Mouse (Mus musculus) thymus, adult 2 months (tissue): ENCODE data around the gene Zfp931. TPM values are rescaled to one million over a fixed set of nuclear protein-coding genes. Genes with fewer than 3 reads are reported as not detected.
"Not testable (repeated sequence)": the region's sequence is repeated elsewhere in the genome, so short reads cannot be mapped to it uniquely, and the experiment has no call there.

ENCODE experiments used
- DNase-seq: peaks from one replicate; pipeline ENCODE4 v3.0.0; 2021
- H3K27ac ChIP-seq: fragments of 200-500 bp; 2 replicates; pipeline ENCODE4 v1.5.1; 2012; ENCODE audit warnings: low read length, control low read depth; ENCODE audit not compliant: control insufficient read depth, insufficient read depth
- H3K27me3 ChIP-seq: fragments of 200-500 bp; 2 replicates; pipeline ENCODE4 v1.6.1; 2012; ENCODE audit warnings: mild to moderate bottlenecking, low read length, moderate library complexity, mixed read lengths; ENCODE audit not compliant: control insufficient read depth, insufficient read depth
- H3K36me3 ChIP-seq: fragments of 200-500 bp; 2 replicates; pipeline ENCODE4 v1.6.1; 2012; ENCODE audit warnings: mild to moderate bottlenecking, low read length, moderate library complexity; ENCODE audit not compliant: control insufficient read depth, insufficient read depth
- H3K4me1 ChIP-seq: fragments of 200-500 bp; replicated peaks from 2 replicates; pipeline ENCODE4 v1.6.1; 2012; ENCODE audit warnings: low read length; ENCODE audit not compliant: control insufficient read depth, insufficient read depth
- H3K4me3 ChIP-seq: fragments of 200-500 bp; 2 replicates; pipeline ENCODE4 v1.5.1; 2012; ENCODE audit warnings: mild to moderate bottlenecking, low read length, control low read depth, moderate library complexity; ENCODE audit not compliant: control insufficient read depth, insufficient read depth
- CTCF ChIP-seq: fragments of 200-500 bp; IDR thresholded peaks from 2 replicates; pipeline ENCODE4 v1.5.1; 2012; ENCODE audit warnings: mild to moderate bottlenecking, control low read depth, low read length, moderate library complexity, borderline replicate concordance; ENCODE audit not compliant: control insufficient read depth, poor library complexity, insufficient read depth; ENCODE audit errors: extremely low read depth
- POLR2A ChIP-seq: fragments of 200-500 bp; IDR thresholded peaks from 2 replicates; pipeline ENCODE4 v1.6.1; 2012; ENCODE audit warnings: mild to moderate bottlenecking, low read length, control low read depth, moderate library complexity; ENCODE audit not compliant: control insufficient read depth, poor library complexity, insufficient read depth; ENCODE audit errors: extremely low read depth
- WGBS: fragments of 180-500 bp; shearing (Covaris S2); methylation state at CpG from one replicate; pipeline ENCODE4 v1.1.7; 2018; 5-methylcytosine and 5-hydroxymethylcytosine counted together
- polyA plus RNA-seq: library from polyadenylated mRNA; depleted of rRNA; stranded (reverse); fragments of >200 nt; gene quantifications from 2 replicates; pipeline ENCODE4 v1.2.3, GENCODE M21; 2012; rRNA removed

Gene Zfp931
- polyA plus RNA-seq, 1 experiment: 1.9 TPM

- 19% methylated on average over 2 of the region's 2 CpGs for WGBS
- Histone ChIP-seq H3K36me3 (no peaks in the 10 kb centered on the region), H3K27me3 (no peaks in the 10 kb centered on the region), H3K4me3 (no peak overlapping the region), H3K4me1 (no peaks in the 10 kb centered on the region), H3K27ac (no peak overlapping the region)
- TF ChIP-seq CTCF: no peak
- TF ChIP-seq POLR2A: no peak
- DNase-seq: peak; percentile 61
These were observed 19.7 kb upstream of the Zfp931 start for GRCm38 (mm10) chr2:178098021-178098420.

- no peaks in the 10 kb centered on the region for H3K27me3 ChIP-seq
- DNase-seq: no peak
- no peak overlapping the region for H3K27ac ChIP-seq
- H3K4me3 ChIP-seq: no peak overlapping the region
- H3K4me1 ChIP-seq: no peaks in the 10 kb centered on the region
- TF ChIP-seq POLR2A: no peak
- no peak for TF ChIP-seq CTCF
- H3K36me3 ChIP-seq: no peaks in the 10 kb centered on the region
These were observed 11.3 kb upstream of the Zfp931 start for GRCm38 (mm10) chr2:178089586-178089985.

- no peaks in the 10 kb centered on the region for H3K36me3 ChIP-seq
- no peak for TF ChIP-seq CTCF
- TF ChIP-seq POLR2A: no peak
- H3K27me3 ChIP-seq: no peaks in the 10 kb centered on the region
- peak; percentile 67 for DNase-seq
- no peaks in the 10 kb centered on the region for H3K4me1 ChIP-seq
- no peak overlapping the region for H3K27ac ChIP-seq
- H3K4me3 ChIP-seq: no peak overlapping the region
- 0% methylated on average over 1 of the region's 1 CpGs for WGBS
These were observed 20.1 kb downstream of the Zfp931 start for GRCm38 (mm10) chr2:178058195-178058594.

DNA sequence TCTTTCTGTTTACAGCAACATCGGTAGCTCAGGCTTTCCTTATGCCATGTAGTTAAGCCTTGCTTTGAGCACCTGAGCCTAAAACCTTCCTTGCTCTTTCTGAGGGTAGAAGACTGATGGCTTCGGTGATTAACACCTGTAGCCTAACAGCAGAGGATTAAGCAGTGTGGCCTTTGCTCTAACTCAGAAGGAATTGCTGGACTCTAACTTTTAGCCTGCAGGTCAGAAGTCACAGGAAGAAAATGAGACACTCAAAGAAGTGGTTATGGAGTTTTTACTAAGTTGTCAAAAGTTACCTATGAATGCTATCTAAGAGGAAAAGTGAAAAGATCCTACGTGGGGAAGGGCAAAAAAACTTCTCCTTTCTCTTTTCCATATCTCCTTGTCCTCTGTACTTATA lies 50.7 kb downstream of the Zfp931 start:
- H3K36me3 ChIP-seq, H3K4me3 ChIP-seq, H3K27ac ChIP-seq, H3K27me3 ChIP-seq, DNase-seq, H3K4me1 ChIP-seq: not testable (repeated sequence)
- 87% methylated on average over 3 of the region's 3 CpGs for WGBS

GRCm38 (mm10) chr2:178023861-178024260 lies 54.4 kb downstream of the Zfp931 start:
- H3K4me3 ChIP-seq: peak overlapping the region; percentile 78
- 48% methylated on average over 2 of the region's 2 CpGs for WGBS
- H3K27ac ChIP-seq, H3K36me3 ChIP-seq, H3K27me3 ChIP-seq, DNase-seq, H3K4me1 ChIP-seq: not testable (repeated sequence)

- 4% methylated on average over 15 of the region's 15 CpGs for WGBS
- not testable (repeated sequence) for H3K27me3 ChIP-seq, H3K4me1 ChIP-seq, H3K27ac ChIP-seq, H3K36me3 ChIP-seq
- peak within 1 kb of the TSS; percentile 78 for H3K4me3 ChIP-seq
- DNase-seq: peak; percentile 31
These were observed 55.2 kb downstream of the Zfp931 start, which contains the start of gene Zfp971 for GRCm38 (mm10) chr2:178023011-178023611. Gene Zfp971 (plus strand): TSS chr2:178023284.

DNA sequence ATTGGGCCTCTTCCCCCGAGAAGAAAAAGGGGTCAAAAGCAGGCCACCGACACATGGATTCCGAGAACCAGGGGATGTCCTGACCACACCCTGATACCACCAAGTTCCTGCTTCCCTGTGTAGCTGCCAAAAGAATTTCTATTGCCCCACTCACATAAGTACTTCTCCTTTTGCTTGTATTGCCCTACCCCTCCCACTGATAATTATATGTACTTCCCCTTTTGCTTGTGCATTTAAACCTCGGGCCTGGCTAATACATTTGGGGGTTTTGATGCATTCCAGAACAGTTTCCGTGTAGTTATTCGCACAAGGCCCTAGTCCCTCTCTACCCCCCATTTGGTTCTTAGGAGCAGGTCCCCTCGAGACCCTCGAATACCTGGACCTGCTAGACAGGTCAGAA lies 57.5 kb downstream of the Zfp931 start:
- DNase-seq, H3K4me1 ChIP-seq, H3K4me3 ChIP-seq, H3K27ac ChIP-seq, H3K27me3 ChIP-seq, H3K36me3 ChIP-seq: not testable (repeated sequence)
- 21% methylated on average over 8 of the region's 8 CpGs for WGBS

DNA sequence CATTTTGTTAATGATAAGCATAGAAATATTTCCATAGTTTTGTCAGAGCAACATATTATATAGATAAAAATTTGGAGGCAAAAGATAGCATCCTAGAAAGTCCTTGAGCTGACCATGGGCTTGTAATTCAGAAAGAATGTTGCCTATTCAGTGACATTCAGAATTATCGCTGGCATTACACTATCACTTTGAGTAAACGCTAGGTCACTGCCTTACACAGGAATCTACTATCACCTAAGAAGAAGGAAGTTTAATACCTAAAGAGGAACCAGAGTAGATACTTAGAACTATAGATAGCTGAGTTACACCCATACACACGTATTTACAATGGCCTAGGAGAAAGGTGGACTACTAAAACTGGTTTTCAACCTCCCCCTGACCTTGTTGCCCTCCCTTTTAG lies 58.8 kb downstream of the Zfp931 start:
- not testable (repeated sequence) for H3K4me3 ChIP-seq, H3K36me3 ChIP-seq, H3K27ac ChIP-seq, DNase-seq, H3K27me3 ChIP-seq, H3K4me1 ChIP-seq
- WGBS: 59% methylated on average over 3 of the region's 3 CpGs

Other genes with a start within 250 kb of the Zfp931 start
- 4.2 and 5.6 TPM in 2 replicates for gene Gm14325, start 238.1 kb downstream of the Zfp931 start, polyA plus RNA-seq
- gene Gm14327, start 181.4 kb downstream of the Zfp931 start, polyA plus RNA-seq: 0.18 and 0.44 TPM in 2 replicates
- gene Zfp972, start 152.9 kb downstream of the Zfp931 start, polyA plus RNA-seq: not detected in 2 replicates
- gene Gm14326, start 121.2 kb downstream of the Zfp931 start, polyA plus RNA-seq: 2.0 and 3.5 TPM in 2 replicates
- gene Zfp971, start 55.2 kb downstream of the Zfp931 start, polyA plus RNA-seq: 0.82 and 1.7 TPM in 2 replicates
- gene Phactr3, start 40.5 kb upstream of the Zfp931 start, polyA plus RNA-seq: 0.10 and 0.32 TPM in 2 replicates